Mouse (Mus musculus): ENCODE data around the gene Cyp2d11.

DNA sequence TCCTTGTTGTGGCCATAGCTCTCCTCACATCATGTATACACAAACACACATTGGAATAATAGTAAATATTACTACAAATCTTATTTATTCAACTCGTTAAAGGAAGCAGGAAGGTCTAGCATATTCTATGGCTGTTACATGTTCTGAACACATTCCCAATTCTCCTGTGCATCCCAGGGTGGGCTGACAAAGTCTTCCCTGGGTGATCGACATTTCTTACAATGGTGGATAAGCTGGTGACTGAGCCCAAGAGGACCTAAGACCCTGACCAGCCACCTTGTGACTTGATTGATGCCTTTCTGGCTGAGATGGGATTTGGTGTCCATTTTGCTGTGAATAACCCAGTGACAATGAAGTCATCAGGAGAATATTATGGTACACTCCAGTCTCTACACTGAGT lies 41.8 kb upstream of the Cyp2d11 start:
- no peak for TF ChIP-seq GATA1 (IDR thresholded peaks at IDR 0.05; ENCODE audit: borderline replicate concordance, low read length)
- TF ChIP-seq CTCF (IDR thresholded peaks at IDR 0.05; ENCODE audit: low read depth, low read length), result no peak
